Mouse (Mus musculus) liver, embryonic 18 days (tissue): ENCODE measurements around the gene Btbd35f17. TPM values are rescaled to one million over a fixed set of nuclear protein-coding genes. Genes with fewer than 3 reads are reported as not detected.

ENCODE experiments used
- polyA plus RNA-seq: library from polyadenylated mRNA; depleted of rRNA; stranded (reverse); fragments of >200 nt; gene quantifications from 2 replicates; pipeline ENCODE4 v1.2.3, GENCODE M21; 2012; rRNA removed

Btbd35f17 gene
- not detected in 2 replicates for polyA plus RNA-seq

DNA sequence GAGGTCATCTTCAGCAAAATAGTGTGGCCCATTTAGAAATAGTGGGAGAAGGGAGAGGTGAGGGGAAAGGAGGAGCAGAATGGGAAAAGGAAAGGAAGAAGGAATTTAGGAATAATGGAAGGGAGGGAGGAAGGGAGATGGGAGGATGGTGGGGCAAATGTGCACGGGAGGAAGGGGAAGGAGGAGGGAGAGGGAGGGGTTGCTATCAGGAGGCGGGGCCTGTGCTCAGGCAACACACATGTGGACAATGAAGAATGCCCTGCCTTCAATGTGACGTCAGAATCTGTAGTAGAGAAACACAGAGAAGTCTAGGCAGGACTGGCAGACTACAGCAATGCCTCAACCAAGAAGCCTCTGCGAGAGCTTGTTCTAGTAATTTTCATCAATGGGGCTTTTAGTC is at the start of gene Btbd35f17:
Btbd35f17 (plus strand) TSS at position 301 of the 400 bp plus-strand sequence.

Other genes starting within 250 kb of the Btbd35f17 start
- not detected in 2 replicates for gene Btbd35f28, start 174.1 kb upstream of the Btbd35f17 start, polyA plus RNA-seq
- not detected in 2 replicates for gene Btbd35f20, start 79.4 kb upstream of the Btbd35f17 start, polyA plus RNA-seq